8 mouse cellular contexts compared by ENCODE assay signal in the genomic region with DNA sequence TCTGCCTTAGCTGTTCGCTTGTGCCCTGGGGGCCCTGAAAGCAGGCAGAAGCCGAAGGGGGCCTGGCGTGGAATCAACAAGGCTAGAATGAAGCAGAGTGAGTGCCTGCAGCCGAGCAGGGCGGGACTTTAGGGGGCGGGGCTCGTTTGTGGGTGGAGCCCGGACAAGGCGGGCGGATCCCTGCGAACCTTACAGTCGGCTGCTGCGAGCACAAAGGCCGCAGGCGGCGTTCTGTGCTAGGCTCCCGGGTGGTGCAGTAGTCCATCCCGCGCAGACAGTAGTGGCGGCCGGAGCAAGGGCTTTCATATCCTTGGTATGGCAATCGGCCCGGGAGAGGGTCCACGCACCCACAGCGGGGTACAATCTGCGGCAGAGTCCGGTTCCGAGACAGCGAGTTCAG. TPM values are rescaled to one million over a fixed set of nuclear protein-coding genes. Genes with fewer than 3 reads are reported as not detected.
A peak's percentile ranks its signal among the peaks of the same experiment; 100 is the strongest.
DNase-seq lines count a peak whose midpoint lies in the region; ATAC-seq and TF ChIP-seq lines count a peak whose summit lies in the region.

No protein-coding gene starts in this region.

- peaks cover 70% of the 10 kb centered on the region for H3K27me3 ChIP-seq in CH12.LX (replicated peaks)
- peaks cover 3% of the 10 kb centered on the region for H3K27me3 ChIP-seq in forebrain, embryonic 11.5 days (ENCODE audit: control insufficient read depth, insufficient read depth, low read length)
- peaks cover 37% of the 10 kb centered on the region for H3K27me3 ChIP-seq in heart, embryonic 15.5 days
- peaks cover 55% of the 10 kb centered on the region for H3K27me3 ChIP-seq in liver, embryonic 15.5 days
- H3K27me3 ChIP-seq in stomach, embryonic 16.5 days (ENCODE audit: control insufficient read depth, insufficient read depth, low read length), result peaks cover 2% of the 10 kb centered on the region; the same call in 1 of the 2 replicates

- H3K9me3 ChIP-seq in CH12.LX (replicated peaks; ENCODE audit: low read length), result peaks cover 10% of the 10 kb centered on the region
- H3K9me3 ChIP-seq in forebrain, embryonic 11.5 days (ENCODE audit: control insufficient read depth, low read length), result no peaks in the 10 kb centered on the region
- H3K9me3 ChIP-seq in heart, embryonic 15.5 days (replicated peaks), result no peaks in the 10 kb centered on the region
- H3K9me3 ChIP-seq in liver, embryonic 15.5 days (replicated peaks), result no peaks in the 10 kb centered on the region
- H3K9me3 ChIP-seq in stomach, embryonic 16.5 days (replicated peaks; ENCODE audit: control insufficient read depth, low read length), result no peaks in the 10 kb centered on the region

- no peak for TF ChIP-seq EP300 in CH12.LX (IDR thresholded peaks at IDR 0.05; ENCODE audit: low read length)

- in situ Hi-C loops in CH12.LX (cut with MboI; ENCODE audit: low pct_ligation_motif_present, low pct_unique_long_range_greater_than_20kb, low sequenced_read_pairs), result no loop called here

- no peak overlapping the region for H3K27ac ChIP-seq in CH12.LX (ENCODE audit: insufficient read depth, low read depth)
- H3K27ac ChIP-seq in forebrain, embryonic 11.5 days (ENCODE audit: low read depth, low read length), result peak overlapping the region; percentile 46; the same call in 1 of the 2 replicates
- no peak overlapping the region for H3K27ac ChIP-seq in heart, embryonic 15.5 days
- no peak overlapping the region for H3K27ac ChIP-seq in liver, embryonic 15.5 days (replicated peaks)
- H3K27ac ChIP-seq in stomach, embryonic 16.5 days (ENCODE audit: low read length), result no peak overlapping the region

- no peaks in the 10 kb centered on the region for H3K4me1 ChIP-seq in CH12.LX (ENCODE audit: control insufficient read depth in 1 of 2, insufficient read depth in 2 of 2)
- peaks cover 12% of the 10 kb centered on the region; the same call in 1 of the 2 replicates for H3K4me1 ChIP-seq in forebrain, embryonic 11.5 days (replicated peaks; ENCODE audit: control insufficient read depth, insufficient read depth, low read length)
- peaks cover 30% of the 10 kb centered on the region for H3K4me1 ChIP-seq in heart, embryonic 15.5 days (replicated peaks)
- H3K4me1 ChIP-seq in liver, embryonic 15.5 days (replicated peaks), result peaks cover 32% of the 10 kb centered on the region
- peaks cover 12% of the 10 kb centered on the region; the same call in 1 of the 2 replicates for H3K4me1 ChIP-seq in stomach, embryonic 16.5 days (ENCODE audit: control insufficient read depth, insufficient read depth, low read length)

- DNase-seq in CH12.LX (ENCODE audit: extremely low read depth), result peak; percentile 6
- peak; percentile 68 for DNase-seq in c-Kit-positive CD71-positive TER-119-positive erythroid progenitor cells, embryonic 14.5 days (ENCODE audit: low spot score)
- peak; percentile 95 for DNase-seq in forebrain, embryonic 11.5 days (ENCODE audit: low spot score)
- peak; percentile 93 for DNase-seq in kidney, postnatal 14 days
- peak; percentile 91 for DNase-seq in neural tube, embryonic 10.5 days (ENCODE audit: extremely low spot score, low spot score)

- H3K4me2 ChIP-seq in CH12.LX (ENCODE audit: insufficient read depth, low read depth, poor library complexity, severe bottlenecking), result no peak overlapping the region
- peak overlapping the region; percentile 89 for H3K4me2 ChIP-seq in forebrain, embryonic 11.5 days (ENCODE audit: low read depth, low read length, severe bottlenecking)
- H3K4me2 ChIP-seq in heart, embryonic 15.5 days, result peak overlapping the region; percentile 97
- H3K4me2 ChIP-seq in liver, embryonic 15.5 days, result peak overlapping the region; percentile 78
- peak overlapping the region; percentile 95 for H3K4me2 ChIP-seq in stomach, embryonic 16.5 days (ENCODE audit: low read depth, low read length)

- H3K9ac ChIP-seq in CH12.LX (ENCODE audit: insufficient read depth, low read depth), result no peak overlapping the region
- H3K9ac ChIP-seq in forebrain, embryonic 11.5 days (ENCODE audit: low read length), result peak overlapping the region; percentile 86
- peak overlapping the region; percentile 59 for H3K9ac ChIP-seq in heart, embryonic 15.5 days
- 0 out of 2 replicates have a peak overlapping the region, but pooled peaks have one; percentile 20 for H3K9ac ChIP-seq in liver, embryonic 15.5 days
- H3K9ac ChIP-seq in stomach, embryonic 16.5 days (ENCODE audit: low read length), result peak overlapping the region; percentile 73

- ATAC-seq in forebrain, embryonic 11.5 days (replicated peaks; ENCODE audit: low FRiP score), result peak; percentile 73
- ATAC-seq in heart, embryonic 15.5 days (replicated peaks; ENCODE audit: insufficient number of reproducible peaks, insufficient read depth, low FRiP score, low read depth), result peak; percentile 55
- no peak for ATAC-seq in liver, embryonic 15.5 days (ENCODE audit: insufficient read depth)
- ATAC-seq in stomach, embryonic 16.5 days (ENCODE audit: insufficient read depth, low FRiP score), result peak; percentile 71

- H3K36me3 ChIP-seq in CH12.LX (replicated peaks in 1 of 2; ENCODE audit: control insufficient read depth in 1 of 2, insufficient read depth in 1 of 2, low read length in 1 of 2), result no peaks in the 10 kb centered on the region
- no peaks in the 10 kb centered on the region for H3K36me3 ChIP-seq in forebrain, embryonic 11.5 days (ENCODE audit: control insufficient read depth, insufficient read depth, low read length)
- H3K36me3 ChIP-seq in heart, embryonic 15.5 days, result no peaks in the 10 kb centered on the region
- H3K36me3 ChIP-seq in liver, embryonic 15.5 days (replicated peaks), result no peaks in the 10 kb centered on the region
- H3K36me3 ChIP-seq in stomach, embryonic 16.5 days (ENCODE audit: control insufficient read depth, insufficient read depth, low read length), result no peaks in the 10 kb centered on the region

- no peak for TF ChIP-seq POLR2A in CH12.LX (IDR thresholded peaks at IDR 0.05; ENCODE audit: low read depth, low read length)

- H3K79me2 ChIP-seq in CH12.LX (replicated peaks; ENCODE audit: control insufficient read depth, extremely low read depth, insufficient read depth, poor library complexity, severe bottlenecking), result no peaks in the 10 kb centered on the region

- dilution Hi-C loops in CH12.LX (cut with MboI; ENCODE audit: extremely low pct_ligation_motif_present, extremely low pct_unique_long_range_greater_than_20kb, low sequenced_read_pairs), result no loop called here

- no peak for TF ChIP-seq RAD21 in CH12.LX (IDR thresholded peaks at IDR 0.05; ENCODE audit: low read depth, low read length)

- H3K4me3 ChIP-seq in CH12.LX (replicated peaks in 1 of 3; ENCODE audit: low read depth in 2 of 3, low read length in 2 of 3, poor library complexity in 1 of 3), result no peak overlapping the region
- peak overlapping the region; percentile 48 for H3K4me3 ChIP-seq in forebrain, embryonic 11.5 days (ENCODE audit: low read depth, low read length)
- peak overlapping the region; percentile 60 for H3K4me3 ChIP-seq in heart, embryonic 15.5 days
- peak overlapping the region; percentile 51 for H3K4me3 ChIP-seq in liver, embryonic 15.5 days (replicated peaks)
- peak overlapping the region; percentile 60 for H3K4me3 ChIP-seq in stomach, embryonic 16.5 days (replicated peaks; ENCODE audit: low read length)

- 1% methylated on average over 29 of the region's 29 CpGs for WGBS in forebrain, embryonic 11.5 days
- under 1% methylated on average over 29 of the region's 29 CpGs for WGBS in heart, embryonic 15.5 days
- under 1% methylated on average over 29 of the region's 29 CpGs for WGBS in liver, embryonic 15.5 days (ENCODE audit: insufficient replicate concordance)
- 0% methylated on average over 29 of the region's 29 CpGs for WGBS in stomach, embryonic 16.5 days

- TF ChIP-seq CTCF in CH12.LX (conservative IDR thresholded peaks at IDR 0.05 in 1 of 2, IDR thresholded peaks at IDR 0.05 in 1 of 2; ENCODE audit: low read depth in 2 of 2, low read length in 2 of 2), result no peak

TF ChIP-seq in CH12.LX, 34 proteins besides CTCF, POLR2A, EP300 and RAD21 (continues in another document):
- no peak for TF ChIP-seq SMC3 (IDR thresholded peaks at IDR 0.05; ENCODE audit: low read depth, low read length)

RNA-seq across cellular contexts. Expression of a gene that starts 4.0 kb away (rescaled TPM):
- total RNA-seq in CH12.LX (2012; rRNA removed) (0.04 TPM in 2 replicates), CH12.LX (2014; rRNA removed) (not detected in 2 replicates)
- 0.10 TPM in 1 of 2 replicates, not detected in the other for polyA plus RNA-seq in CH12.LX (2012; ENCODE audit: insufficient read length, low read depth)
- polyA plus RNA-seq in forebrain, embryonic 11.5 days (2014; fragmentation: Nextera tagmentation; extraction: Ambion mirVana), result 8.7 and 9.2 TPM in 2 replicates
- 2.7 and 4.0 TPM in 2 replicates for polyA plus RNA-seq in heart, embryonic 15.5 days (2015; fragmentation: Nextera tagmentation; extraction: Ambion mirVana)
- polyA plus RNA-seq in liver, embryonic 15.5 days (2015; fragmentation: Nextera tagmentation; extraction: Ambion mirVana), result 1.3 and 1.5 TPM in 2 replicates
- 7.9 and 9.6 TPM in 2 replicates for polyA plus RNA-seq in stomach, embryonic 16.5 days (2015; fragmentation: Nextera tagmentation; extraction: Ambion mirVana)

RNA-seq across cellular contexts. Expression of a gene that starts 10.2 kb away (rescaled TPM):
- not detected in 2 replicates for total RNA-seq in CH12.LX (2012; rRNA removed)
- not detected in 2 replicates for total RNA-seq in CH12.LX (2014; rRNA removed)
- not detected in 2 replicates for polyA plus RNA-seq in CH12.LX (2012; ENCODE audit: insufficient read length, low read depth)
- polyA plus RNA-seq in forebrain, embryonic 11.5 days (2014; fragmentation: Nextera tagmentation; extraction: Ambion mirVana), result 4.8 and 5.2 TPM in 2 replicates
- polyA plus RNA-seq in heart, embryonic 15.5 days (2015; fragmentation: Nextera tagmentation; extraction: Ambion mirVana), result 0.77 and 0.95 TPM in 2 replicates
- not detected in 2 replicates for polyA plus RNA-seq in liver, embryonic 15.5 days (2015; fragmentation: Nextera tagmentation; extraction: Ambion mirVana)
- 0.65 and 0.87 TPM in 2 replicates for polyA plus RNA-seq in stomach, embryonic 16.5 days (2015; fragmentation: Nextera tagmentation; extraction: Ambion mirVana)

RNA-seq across cellular contexts. Expression of a gene that starts 42.0 kb away (rescaled TPM):
- total RNA-seq in CH12.LX (2012; rRNA removed), result 26.5 and 27.9 TPM in 2 replicates
- total RNA-seq in CH12.LX (2014; rRNA removed), result 40.2 and 47.1 TPM in 2 replicates
- polyA plus RNA-seq in CH12.LX (2012; ENCODE audit: insufficient read length, low read depth), result 21.7 and 23.2 TPM in 2 replicates
- polyA plus RNA-seq in forebrain, embryonic 11.5 days (2014; fragmentation: Nextera tagmentation; extraction: Ambion mirVana), result 64.7 and 68.0 TPM in 2 replicates
- 37.1 and 38.5 TPM in 2 replicates for polyA plus RNA-seq in heart, embryonic 15.5 days (2015; fragmentation: Nextera tagmentation; extraction: Ambion mirVana)
- polyA plus RNA-seq in liver, embryonic 15.5 days (2015; fragmentation: Nextera tagmentation; extraction: Ambion mirVana), result 20.2 and 22.3 TPM in 2 replicates
- polyA plus RNA-seq in stomach, embryonic 16.5 days (2015; fragmentation: Nextera tagmentation; extraction: Ambion mirVana), result 49.5 and 49.6 TPM in 2 replicates

RNA-seq across cellular contexts. Expression of a gene that starts 42.2 kb away (rescaled TPM):
- 8.6 and 9.1 TPM in 2 replicates for total RNA-seq in CH12.LX (2012; rRNA removed)
- total RNA-seq in CH12.LX (2014; rRNA removed), result 5.5 and 6.4 TPM in 2 replicates
- polyA plus RNA-seq in CH12.LX (2012; ENCODE audit: insufficient read length, low read depth), result 7.9 and 8.4 TPM in 2 replicates
- 14.9 and 15.8 TPM in 2 replicates for polyA plus RNA-seq in forebrain, embryonic 11.5 days (2014; fragmentation: Nextera tagmentation; extraction: Ambion mirVana)
- polyA plus RNA-seq in heart, embryonic 15.5 days (2015; fragmentation: Nextera tagmentation; extraction: Ambion mirVana), result 3.0 and 4.4 TPM in 2 replicates
- polyA plus RNA-seq in liver, embryonic 15.5 days (2015; fragmentation: Nextera tagmentation; extraction: Ambion mirVana), result 5.3 and 5.5 TPM in 2 replicates
- 4.8 and 6.0 TPM in 2 replicates for polyA plus RNA-seq in stomach, embryonic 16.5 days (2015; fragmentation: Nextera tagmentation; extraction: Ambion mirVana)

Comparison
In these comparisons a context has a peak if more than half of its experiments do, and no peak if none do; other contexts are left out.
1. DNase-seq: peak in every context shown above with its lines; median percentile 95 in forebrain, embryonic 11.5 days; 93 in kidney, postnatal 14 days; 91 in neural tube, embryonic 10.5 days; 68 in c-Kit-positive CD71-positive TER-119-positive erythroid progenitor cells, embryonic 14.5 days; 6 in CH12.LX.
2. H3K4me3 ChIP-seq: peak in forebrain, embryonic 11.5 days (single experiment), heart, embryonic 15.5 days (single experiment), liver, embryonic 15.5 days (single experiment) and stomach, embryonic 16.5 days (single experiment); none in CH12.LX (0 of 3).